Mouse (Mus musculus) neural tube, embryonic 12.5 days (tissue): ENCODE results near the gene Plk5. TPM values are rescaled to one million over a fixed set of nuclear protein-coding genes. Genes with fewer than 3 reads are reported as not detected.
A peak's percentile ranks its signal among the peaks of the same experiment; 100 is the strongest.

Experiments
- ATAC-seq: fragments of 200-750 bp; cut with Nextera tagmentation; 2 replicates; pipeline ENCODE4 v1.8.0; 2017; ENCODE audit warnings: low read depth, mild to moderate bottlenecking, moderate TSS enrichment, moderate library complexity; ENCODE audit not compliant: low FRiP score
- H3K27ac ChIP-seq: fragments of 300-500 bp; sonication (generic); 2 replicates; pipeline ENCODE4 v1.5.1; 2016
- H3K27me3 ChIP-seq: fragments of 300-500 bp; sonication (generic); replicated peaks from 2 replicates; pipeline ENCODE4 v1.6.1; 2016; ENCODE audit warnings: mild to moderate bottlenecking
- H3K36me3 ChIP-seq: fragments of 300-500 bp; sonication (generic); 2 replicates; pipeline ENCODE4 v1.6.1; 2016; ENCODE audit warnings: mild to moderate bottlenecking
- H3K4me1 ChIP-seq: fragments of 300-500 bp; sonication (generic); 2 replicates; pipeline ENCODE4 v1.6.1; 2016
- H3K4me2 ChIP-seq: fragments of 300-500 bp; sonication (generic); replicated peaks from 2 replicates; pipeline ENCODE4 v1.6.1; 2016; ENCODE audit warnings: mild to moderate bottlenecking
- H3K4me3 ChIP-seq: fragments of 300-500 bp; sonication (generic); 2 replicates; pipeline ENCODE4 v1.5.1; 2016
- H3K9ac ChIP-seq: fragments of 300-500 bp; sonication (generic); 2 replicates; pipeline ENCODE4 v1.6.1; 2016; ENCODE audit warnings: mild to moderate bottlenecking
- H3K9me3 ChIP-seq: fragments of 300-500 bp; sonication (generic); 2 replicates; pipeline ENCODE4 v1.6.1; 2016; ENCODE audit warnings: mild to moderate bottlenecking
- WGBS: fragments of 180-500 bp; shearing (Covaris S2); methylation state at CpG from one replicate; pipeline ENCODE4 v1.1.7; 2016; 5-methylcytosine and 5-hydroxymethylcytosine counted together
- polyA plus RNA-seq: library from polyadenylated mRNA; unstranded; fragments of >200 nt; fragmentation: Nextera tagmentation; extraction: Ambion mirVana; gene quantifications from 2 replicates; pipeline ENCODE4 v1.2.1, GENCODE M21; 2016

The Plk5 gene
- polyA plus RNA-seq, 1 experiment from 2014 or later: 0.29 TPM

DNA sequence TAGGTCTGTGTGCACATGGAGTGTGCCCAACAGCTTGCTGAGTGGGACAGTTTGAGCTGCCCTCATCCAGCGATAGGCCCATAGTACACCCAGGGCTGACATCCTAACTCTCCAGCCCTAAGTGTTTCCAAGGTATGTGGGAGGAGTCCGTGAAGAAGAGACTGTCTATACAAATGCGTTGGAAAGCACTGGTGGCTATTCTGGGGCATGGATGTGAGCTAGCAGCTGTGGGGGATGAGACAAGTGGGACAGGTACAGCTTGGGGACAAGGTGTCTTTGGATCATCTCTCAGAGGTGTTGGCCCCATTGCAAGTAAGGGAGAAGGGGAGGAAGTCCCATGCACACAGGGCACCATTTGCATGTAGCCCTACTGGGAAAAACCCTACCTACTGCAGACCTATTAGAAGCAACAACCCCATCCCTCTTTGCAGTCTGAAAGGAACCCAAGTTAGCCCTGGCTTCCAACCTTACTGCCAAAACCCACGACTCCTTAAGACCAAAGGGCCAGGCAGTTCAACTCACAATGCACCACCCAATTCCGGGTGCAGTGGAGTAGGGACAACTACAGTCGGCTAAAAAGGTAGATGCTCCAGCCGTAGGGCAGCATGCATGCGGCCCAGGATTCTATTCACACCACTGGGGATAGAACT lies 41.4 kb downstream of the Plk5 start:
- 49% methylated on average over 8 of the region's 8 CpGs for WGBS
- peak overlapping the region; percentile 95 for H3K9ac ChIP-seq
- ATAC-seq: no peak
- H3K9me3 ChIP-seq: no peaks in the 10 kb centered on the region
- peak overlapping the region; percentile 76 for H3K4me2 ChIP-seq
- H3K4me1 ChIP-seq: peaks cover 29% of the 10 kb centered on the region
- H3K27me3 ChIP-seq: no peaks in the 10 kb centered on the region
- peak overlapping the region; percentile 73 for H3K4me3 ChIP-seq
- peak overlapping the region; percentile 29 for H3K27ac ChIP-seq
- peaks cover 57% of the 10 kb centered on the region for H3K36me3 ChIP-seq

DNA sequence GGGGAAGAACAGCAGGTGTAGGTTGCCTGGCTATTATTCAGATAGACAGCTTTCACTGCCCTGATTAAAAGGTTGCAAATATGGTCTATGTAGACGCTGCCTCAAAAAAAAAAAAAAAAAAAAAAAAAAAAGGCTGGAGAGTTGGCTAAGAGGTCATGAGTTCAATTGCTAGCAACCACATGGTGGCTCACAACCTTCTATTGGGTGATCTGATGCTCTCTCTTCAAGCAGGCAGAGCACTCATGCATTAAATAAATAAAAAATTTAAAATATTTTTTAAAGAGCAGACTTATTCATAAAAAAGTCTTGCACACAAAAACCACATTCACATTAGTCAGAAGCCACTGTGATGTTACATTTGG lies 41.9 kb downstream of the Plk5 start:
- H3K36me3 ChIP-seq: peaks cover 57% of the 10 kb centered on the region
- no peaks in the 10 kb centered on the region for H3K9me3 ChIP-seq
- 0% methylated on average over 1 of the region's 1 CpGs for WGBS

DNA sequence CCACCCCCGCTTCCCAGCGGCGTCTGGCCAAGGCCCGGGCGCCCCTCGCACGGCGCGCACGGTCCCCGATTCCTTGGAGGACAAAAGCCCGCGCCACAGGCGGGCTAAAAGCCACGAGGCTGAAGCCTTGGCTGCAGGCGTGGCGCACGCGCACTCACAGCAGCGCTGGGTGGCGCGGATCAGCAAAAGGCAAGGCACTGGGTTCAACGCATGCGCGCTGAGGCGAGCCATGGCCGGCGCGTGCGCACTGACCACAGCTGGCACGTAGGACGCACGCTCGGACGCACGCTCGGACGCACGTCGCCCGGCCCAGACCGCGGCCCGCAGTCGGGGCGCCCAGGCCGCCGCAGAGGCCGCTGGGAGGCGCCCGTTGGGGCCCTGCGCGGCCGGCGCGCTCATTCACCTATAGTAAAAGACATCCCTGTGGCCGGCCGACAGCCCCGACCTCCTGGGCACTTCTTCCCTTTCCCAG lies 42.5 kb downstream of the Plk5 start:
- Histone ChIP-seq H3K27ac (peak overlapping the region; percentile 96), H3K9ac (peak overlapping the region; percentile 95), H3K36me3 (peaks cover 57% of the 10 kb centered on the region), H3K27me3 (no peaks in the 10 kb centered on the region), H3K9me3 (no peaks in the 10 kb centered on the region), H3K4me1 (peaks cover 29% of the 10 kb centered on the region), H3K4me2 (peak overlapping the region; percentile 76), H3K4me3 (peak overlapping the region; percentile 73)
- peak; percentile 85 for ATAC-seq
- WGBS: under 1% methylated on average over 59 of the region's 59 CpGs

More for the DNA sequence above, 41.9 kb downstream of the Plk5 start:
- no peak for ATAC-seq
- Histone ChIP-seq H3K4me3 (peak overlapping the region; percentile 73), H3K27ac (peak overlapping the region; percentile 96), H3K4me1 (peaks cover 29% of the 10 kb centered on the region), H3K9ac (peak overlapping the region; percentile 95), H3K4me2 (peak overlapping the region; percentile 76), H3K27me3 (no peaks in the 10 kb centered on the region)

DNA sequence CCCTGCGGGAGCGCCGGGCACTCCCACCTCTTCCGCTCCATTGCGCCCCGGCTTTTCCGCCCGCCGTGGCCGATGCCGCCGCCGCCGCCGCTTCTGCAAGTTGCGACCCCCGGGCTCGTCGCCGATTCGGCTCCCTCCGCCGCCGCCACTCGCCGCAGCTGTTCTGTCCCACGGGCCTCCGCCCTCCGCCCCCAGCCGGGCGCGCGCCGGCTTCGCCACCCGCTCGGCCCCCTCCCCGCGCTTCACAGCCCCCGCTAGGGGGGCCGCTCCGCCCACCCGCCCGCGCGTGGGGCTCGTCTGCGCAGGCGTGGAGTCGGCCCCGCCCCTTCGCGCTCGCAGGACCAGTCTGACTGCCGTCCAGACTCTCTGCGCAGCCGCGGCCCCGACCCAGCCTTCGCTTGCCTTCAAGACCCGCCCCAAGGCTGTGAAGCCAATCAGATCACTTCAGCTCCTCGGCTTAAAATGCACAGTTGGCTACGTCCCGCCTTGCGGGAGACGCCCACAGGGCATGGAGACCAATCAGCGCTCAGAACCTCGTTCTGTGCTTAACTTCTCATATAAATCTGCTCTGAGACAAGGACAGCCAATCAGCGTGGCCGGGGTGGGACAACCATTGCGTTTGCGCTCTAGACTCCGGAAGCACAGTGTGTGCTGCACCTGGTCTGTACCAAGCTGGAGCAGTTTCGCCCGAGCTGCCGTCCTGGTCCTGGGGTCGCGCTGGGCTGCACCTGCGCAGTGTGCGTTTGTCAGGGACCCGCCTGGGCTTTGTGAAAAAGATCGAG lies 43.1 kb downstream of the Plk5 start, which contains the start of gene Mbd3:
Gene Mbd3, minus strand, starts transcription at position 360 of the 782 bp plus-strand sequence.
- Histone ChIP-seq H3K9me3 (no peaks in the 10 kb centered on the region), H3K36me3 (peaks cover 57% of the 10 kb centered on the region), H3K4me3 (peak within 1 kb of the TSS; percentile 73), H3K27ac (peak within 1 kb of the TSS; percentile 96), H3K4me2 (peak within 1 kb of the TSS; percentile 76), H3K4me1 (peaks cover 29% of the 10 kb centered on the region), H3K27me3 (no peaks in the 10 kb centered on the region), H3K9ac (peak within 1 kb of the TSS; percentile 95)
- peak; percentile 96 for ATAC-seq
- under 1% methylated on average over 76 of the region's 82 CpGs for WGBS

DNA sequence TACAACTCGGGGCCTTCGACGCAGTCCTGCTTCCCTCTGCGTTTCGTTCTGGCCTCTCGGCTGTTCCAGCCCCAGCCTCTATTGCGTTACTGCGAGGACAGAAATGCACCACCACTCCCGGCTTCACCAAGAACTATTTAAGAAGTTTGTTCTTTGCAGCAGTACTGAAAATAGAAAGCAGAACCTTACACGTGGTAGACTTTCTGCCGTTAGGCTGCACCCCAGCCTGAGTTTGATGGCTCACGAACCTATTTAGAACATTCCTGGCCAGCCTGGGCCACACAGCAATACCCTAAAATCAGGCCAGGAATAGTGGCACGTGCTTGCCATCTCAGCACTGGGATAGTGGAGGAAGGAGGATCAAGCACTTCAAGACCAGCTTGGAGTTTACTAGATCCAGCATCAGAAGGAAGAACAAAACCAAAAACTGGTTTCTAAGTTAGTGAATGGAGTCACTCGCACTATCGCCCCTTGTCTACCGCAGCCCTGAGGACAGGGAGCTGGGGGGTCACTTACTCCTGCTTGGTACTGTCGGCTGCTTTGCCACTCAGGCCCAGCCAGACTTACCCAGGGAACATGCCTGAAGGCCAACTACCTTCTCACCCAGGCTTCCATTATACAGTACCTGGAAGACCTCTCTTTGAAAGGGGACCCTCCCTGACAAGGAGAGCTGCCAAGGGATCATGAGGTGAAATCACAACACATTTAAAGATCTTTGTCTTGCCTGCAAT lies 43.9 kb downstream of the Plk5 start:
- Histone ChIP-seq H3K9ac (peak overlapping the region; percentile 62), H3K4me3 (peak overlapping the region; percentile 37), H3K4me1 (peaks cover 29% of the 10 kb centered on the region), H3K27ac (peak overlapping the region; percentile 54), H3K4me2 (peak overlapping the region; percentile 76), H3K36me3 (peaks cover 50% of the 10 kb centered on the region), H3K27me3 (no peaks in the 10 kb centered on the region), H3K9me3 (no peaks in the 10 kb centered on the region)
- ATAC-seq: no peak
- 15% methylated on average over 17 of the region's 17 CpGs for WGBS

DNA sequence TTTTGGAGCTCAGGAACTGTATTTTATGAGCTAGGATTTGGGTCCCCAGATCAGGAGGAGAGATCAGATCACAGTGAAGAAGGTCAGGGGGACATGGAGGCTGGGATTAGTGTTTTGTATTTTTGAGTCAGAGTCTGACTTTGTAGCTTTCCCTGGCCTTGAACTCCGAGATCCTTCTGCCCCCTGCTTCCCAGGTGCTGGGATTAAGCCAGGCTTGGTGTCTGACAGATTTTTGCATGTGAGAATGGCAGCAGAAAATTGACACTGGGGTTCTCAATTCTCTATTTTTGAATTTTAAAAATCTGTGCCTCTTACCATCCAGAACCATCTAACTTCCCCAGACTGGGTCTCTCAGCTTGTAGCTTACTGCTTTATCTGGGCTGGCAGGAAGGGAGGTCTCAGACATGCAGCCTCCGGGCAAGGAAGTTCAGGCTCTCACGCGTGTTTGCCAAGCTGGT lies 44.5 kb downstream of the Plk5 start:
- H3K4me1 ChIP-seq: peaks cover 35% of the 10 kb centered on the region
- no peaks in the 10 kb centered on the region for H3K27me3 ChIP-seq
- peak overlapping the region; percentile 62 for H3K9ac ChIP-seq
- H3K4me2 ChIP-seq: peak overlapping the region; percentile 76
- ATAC-seq: no peak
- peaks cover 45% of the 10 kb centered on the region for H3K36me3 ChIP-seq
- WGBS: 90% methylated on average over 4 of the region's 4 CpGs
- H3K27ac ChIP-seq: no peak overlapping the region
- H3K9me3 ChIP-seq: no peaks in the 10 kb centered on the region
- no peak overlapping the region for H3K4me3 ChIP-seq

DNA sequence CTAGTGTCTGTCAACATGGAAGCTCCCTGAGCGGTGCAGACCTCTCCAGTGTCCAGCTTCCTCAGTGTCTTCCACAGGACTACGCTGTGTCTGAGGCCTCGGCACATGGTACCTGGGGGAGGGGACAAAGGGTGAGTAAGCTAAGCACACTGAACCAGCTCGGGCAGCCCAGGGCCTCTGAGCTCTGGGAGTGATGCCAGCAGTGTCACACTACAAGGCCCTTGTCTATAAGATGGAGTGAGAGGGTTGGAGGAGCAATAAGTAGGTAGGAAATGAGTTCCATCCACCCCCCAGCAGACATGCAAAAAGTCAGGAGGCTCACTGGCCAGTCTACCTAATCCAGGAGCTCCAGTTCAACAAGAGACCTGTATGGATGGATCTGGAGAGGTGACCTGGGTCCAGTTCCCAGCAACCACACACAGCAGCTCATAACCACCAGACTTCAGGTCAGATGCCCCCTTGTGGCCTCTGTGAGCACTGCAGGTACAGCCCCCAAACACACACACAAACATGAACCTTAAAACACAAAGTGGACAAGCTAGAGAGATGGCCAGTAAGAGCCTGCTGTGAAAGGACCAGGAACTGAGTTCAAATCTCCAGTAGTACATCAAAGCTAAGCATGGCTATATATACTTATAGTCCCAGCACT lies 46.9 kb downstream of the Plk5 start:
- Histone ChIP-seq H3K36me3 (peaks cover 33% of the 10 kb centered on the region), H3K9me3 (no peaks in the 10 kb centered on the region), H3K27ac (no peak overlapping the region), H3K4me3 (no peak overlapping the region), H3K4me2 (no peak overlapping the region; the same call in 1 of the 2 replicates), H3K4me1 (peaks cover 37% of the 10 kb centered on the region), H3K9ac (no peak overlapping the region), H3K27me3 (no peaks in the 10 kb centered on the region)
- 96% methylated on average over 4 of the region's 4 CpGs for WGBS
- no peak for ATAC-seq

DNA sequence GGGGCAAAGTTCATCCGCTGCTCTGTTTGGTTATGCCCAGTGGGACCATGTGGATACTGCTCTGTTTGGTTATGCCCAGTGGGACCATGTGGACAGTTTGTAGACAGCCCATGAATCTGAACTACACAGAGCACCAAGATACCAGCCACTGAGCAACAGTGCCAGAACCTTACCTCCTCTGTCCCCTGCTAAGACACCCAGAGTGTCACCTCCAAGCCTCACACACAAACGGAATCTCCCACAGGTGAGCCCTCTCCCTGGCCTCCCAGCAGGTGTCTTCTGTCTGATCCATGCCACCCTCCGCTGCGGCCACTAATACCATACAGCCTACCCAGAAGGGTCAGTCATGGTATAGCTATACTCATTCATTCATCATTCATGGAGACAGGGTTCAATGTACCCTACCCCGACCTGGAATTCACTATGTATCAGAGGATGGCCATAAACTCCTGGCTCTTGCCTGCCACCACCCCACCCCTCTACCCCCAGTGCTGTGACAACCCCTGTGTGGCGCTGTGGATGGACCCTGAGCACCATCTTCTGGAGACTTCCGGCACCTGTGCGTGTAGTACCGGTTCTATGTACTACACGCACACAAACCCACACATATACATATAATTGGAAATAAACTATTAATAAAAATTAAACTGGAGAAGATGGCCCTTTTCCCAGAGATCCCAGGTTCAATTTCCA lies 49.4 kb downstream of the Plk5 start:
- WGBS: 56% methylated on average over 10 of the region's 10 CpGs
- no peaks in the 10 kb centered on the region for H3K27me3 ChIP-seq
- no peak overlapping the region for H3K27ac ChIP-seq
- H3K4me2 ChIP-seq: peak overlapping the region; percentile 81
- peaks cover 29% of the 10 kb centered on the region for H3K4me1 ChIP-seq
- H3K4me3 ChIP-seq: peak overlapping the region; percentile 88
- H3K9ac ChIP-seq: peak overlapping the region; percentile 87
- no peaks in the 10 kb centered on the region for H3K9me3 ChIP-seq
- H3K36me3 ChIP-seq: peaks cover 43% of the 10 kb centered on the region
- ATAC-seq: no peak

DNA sequence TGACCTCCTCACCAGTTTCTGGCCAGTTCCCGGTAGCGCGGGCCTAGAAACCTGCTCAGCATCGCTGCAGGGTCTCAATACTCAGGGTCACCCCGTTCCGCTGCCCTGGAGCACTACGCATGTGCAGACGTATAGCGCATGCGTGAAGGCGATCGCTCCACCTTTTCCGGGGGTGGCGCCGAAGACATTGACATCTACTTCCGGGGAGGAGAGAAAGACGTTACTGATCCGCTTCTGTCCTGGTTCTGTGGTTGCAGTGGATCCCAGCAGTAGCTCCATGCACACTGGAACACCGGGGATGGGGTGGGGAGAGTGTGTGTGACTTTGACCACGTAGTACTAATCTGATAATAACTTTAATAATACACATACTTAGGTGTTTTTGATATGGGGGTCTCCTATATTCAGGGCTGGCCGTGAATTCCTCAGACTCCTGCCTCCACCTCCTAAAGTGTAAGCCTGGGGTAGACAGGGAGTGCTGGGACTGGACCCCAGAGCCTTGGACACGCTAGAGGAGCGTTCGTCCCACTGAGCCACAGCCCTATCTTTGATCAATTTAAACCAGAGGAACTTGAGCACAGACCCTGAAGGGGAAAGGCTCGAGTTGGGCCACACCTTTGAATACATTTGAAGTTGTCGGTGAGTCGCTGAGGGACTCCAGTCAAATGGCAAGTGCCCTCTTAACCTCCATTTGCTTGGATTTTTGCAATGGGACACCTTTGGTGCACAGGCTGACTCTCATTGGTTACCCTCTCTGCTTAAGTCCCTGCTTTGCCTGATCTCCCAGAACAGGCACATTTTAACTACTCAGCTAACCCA lies 50.6 kb downstream of the Plk5 start, which contains the start of gene Uqcr11:
Gene Uqcr11, minus strand, starts transcription at position 147 of the 818 bp plus-strand sequence.
- WGBS: 2% methylated on average over 27 of the region's 27 CpGs
- peak within 1 kb of the TSS; percentile 88 for H3K4me3 ChIP-seq
- peak within 1 kb of the TSS; percentile 59 for H3K27ac ChIP-seq
- peak; percentile 63 for ATAC-seq
- peaks cover 23% of the 10 kb centered on the region for H3K4me1 ChIP-seq
- H3K27me3 ChIP-seq: no peaks in the 10 kb centered on the region
- no peaks in the 10 kb centered on the region for H3K9me3 ChIP-seq
- peaks cover 47% of the 10 kb centered on the region for H3K36me3 ChIP-seq
- peak within 1 kb of the TSS; percentile 81 for H3K4me2 ChIP-seq
- peak within 1 kb of the TSS; percentile 87 for H3K9ac ChIP-seq

DNA sequence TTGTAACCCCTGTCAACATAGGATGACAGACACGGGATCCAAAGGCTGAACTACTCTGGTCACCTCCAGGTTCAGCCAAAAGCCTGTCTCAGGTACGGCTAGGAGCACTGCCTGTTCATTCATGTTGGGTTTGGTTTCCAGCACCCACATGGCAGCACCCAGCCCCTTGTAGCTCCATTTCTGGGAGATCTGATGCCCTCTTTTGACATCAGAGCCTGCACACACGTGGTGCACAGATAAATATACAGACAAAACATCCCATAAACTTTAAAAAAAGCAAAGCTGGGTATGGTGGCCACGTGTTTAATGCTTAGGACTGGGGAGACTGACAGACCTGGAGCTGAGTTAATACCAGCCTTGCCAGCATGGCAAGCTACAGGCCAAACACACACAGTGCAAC lies 51.7 kb downstream of the Plk5 start:
- Histone ChIP-seq H3K4me1 (peaks cover 23% of the 10 kb centered on the region), H3K9me3 (no peaks in the 10 kb centered on the region), H3K4me3 (no peak overlapping the region), H3K27me3 (no peaks in the 10 kb centered on the region), H3K27ac (no peak overlapping the region), H3K36me3 (peaks cover 49% of the 10 kb centered on the region), H3K4me2 (peak overlapping the region; percentile 81), H3K9ac (no peak overlapping the region)
- no peak for ATAC-seq
- WGBS: 48% methylated on average over 4 of the region's 4 CpGs
